ENCODE assay signal across 34 mouse cellular contexts in the genomic region with DNA sequence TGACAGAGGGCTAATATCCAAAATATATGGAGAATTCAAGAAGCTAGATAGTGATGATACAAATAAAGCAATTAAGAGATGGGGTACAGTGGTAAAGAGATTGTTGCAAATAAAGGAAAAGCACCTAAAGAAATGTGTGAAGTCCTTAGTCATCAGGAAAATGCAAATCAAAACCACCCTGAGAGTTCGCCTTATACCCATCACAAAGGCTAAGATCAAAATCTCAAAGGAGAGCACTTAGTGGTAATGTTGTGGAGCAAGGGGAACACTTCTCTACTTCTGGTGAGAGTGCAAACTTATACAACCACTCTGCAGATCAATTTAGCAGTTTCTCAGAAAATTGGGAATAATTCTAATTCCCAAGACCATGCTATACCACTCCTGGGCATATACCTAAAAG.
"Had no signal": no experiment of that assay in that cellular context is flagged by ENCODE, and none has a peak within 500 bp of the region (broad histone marks: within the 10 kb centered on the region; RNA-seq: fewer than 3 reads in every experiment).

No protein-coding gene starts in this region.

- H3K27ac ChIP-seq: heart, embryonic 13.5 days; heart, embryonic 15.5 days; hindbrain, embryonic 10.5 days; hindbrain, embryonic 12.5 days; hindbrain, embryonic 13.5 days; hindbrain, embryonic 14.5 days; hindbrain, embryonic 15.5 days; hindbrain, postnatal 0 days; intestine, embryonic 15.5 days; kidney, embryonic 15.5 days; kidney, postnatal 0 days; layer of hippocampus, adult 2 months; left cerebral cortex, adult 2 months had no signal

- H3K4me3 ChIP-seq: heart, embryonic 12.5 days; heart, embryonic 13.5 days; heart, embryonic 15.5 days; hindbrain, embryonic 10.5 days; hindbrain, embryonic 12.5 days; hindbrain, embryonic 13.5 days; hindbrain, embryonic 15.5 days; intestine, embryonic 15.5 days; kidney, embryonic 15.5 days; layer of hippocampus, adult 2 months; left cerebral cortex, adult 2 months had no signal

- DNase-seq: heart, postnatal 10 days; heart, postnatal 14 days; heart, postnatal 36 days; heart, postnatal 4 days; kidney, adult 11 months; kidney, adult 18-20 months; kidney, adult 2 months; kidney, adult 8-10 months; kidney, adult 9 months; kidney, postnatal 10 days; kidney, postnatal 14 days; kidney, postnatal 25 days; kidney, postnatal 36 days; kidney, postnatal 4 days; layer of hippocampus, adult 9-11 months; layer of hippocampus, postnatal 36 days had no signal

- ATAC-seq: hindbrain, embryonic 16.5 days; hindbrain, postnatal 0 days; inflammation-experienced regulatory T-cells, adult 6 months; intestine, embryonic 15.5 days; intestine, embryonic 16.5 days; intestine, postnatal 0 days had no signal

- H3K9me3 ChIP-seq: heart, embryonic 12.5 days; heart, embryonic 13.5 days; heart, embryonic 15.5 days; hindbrain, embryonic 10.5 days; hindbrain, embryonic 12.5 days; hindbrain, embryonic 13.5 days; hindbrain, embryonic 15.5 days; intestine, embryonic 15.5 days; kidney, embryonic 15.5 days had no signal

- H3K4me1 ChIP-seq: heart, embryonic 12.5 days; heart, embryonic 13.5 days; heart, embryonic 15.5 days; hindbrain, embryonic 10.5 days; hindbrain, embryonic 12.5 days; hindbrain, embryonic 13.5 days; hindbrain, embryonic 15.5 days; intestine, embryonic 15.5 days; kidney, embryonic 15.5 days had no signal

- H3K36me3 ChIP-seq: heart, embryonic 12.5 days; heart, embryonic 13.5 days; heart, embryonic 15.5 days; hindbrain, embryonic 10.5 days; hindbrain, embryonic 12.5 days; hindbrain, embryonic 13.5 days; hindbrain, embryonic 15.5 days; intestine, embryonic 15.5 days; kidney, embryonic 15.5 days had no signal

- H3K9ac ChIP-seq: heart, embryonic 12.5 days; heart, embryonic 13.5 days; heart, embryonic 15.5 days; hindbrain, embryonic 12.5 days; hindbrain, embryonic 13.5 days; hindbrain, embryonic 14.5 days; hindbrain, embryonic 15.5 days; intestine, embryonic 15.5 days; kidney, embryonic 15.5 days had no signal
